In genomic region chr15:93916856-93917255, GRCm38 (mm10) we compare ENCODE assay signal across 11 mouse cellular contexts.
DNase-seq lines count a peak whose midpoint lies in the region; ATAC-seq and TF ChIP-seq lines count a peak whose summit lies in the region.
"Had no signal": no experiment of that assay in that cellular context is flagged by ENCODE, and none has a peak within 500 bp of the region (broad histone marks: within the 10 kb centered on the region; RNA-seq: fewer than 3 reads in every experiment).

No protein-coding gene starts in this region.

- H3K4me1 ChIP-seq in heart, adult 2 months (ENCODE audit: control insufficient read depth, insufficient read depth, low read length), result no peaks in the 10 kb centered on the region; the same call in none of the 2 replicates
- peaks cover 27% of the 10 kb centered on the region for H3K4me1 ChIP-seq in heart, postnatal 0 days (ENCODE audit: control insufficient read depth, insufficient read depth)
- H3K4me1 ChIP-seq in midbrain, embryonic 15.5 days, result no peaks in the 10 kb centered on the region

- no peaks in the 10 kb centered on the region for H3K36me3 ChIP-seq in heart, adult 2 months (ENCODE audit: control insufficient read depth, insufficient read depth, low read length)
- H3K36me3 ChIP-seq in heart, postnatal 0 days (replicated peaks; ENCODE audit: control insufficient read depth, insufficient read depth, low read length), result no peaks in the 10 kb centered on the region
- no peaks in the 10 kb centered on the region for H3K36me3 ChIP-seq in myocyte (ENCODE audit: control insufficient read depth, insufficient read depth)
- H3K36me3 ChIP-seq in midbrain, embryonic 15.5 days (replicated peaks), result no peaks in the 10 kb centered on the region

- no peak overlapping the region for H3K9ac ChIP-seq in heart, adult 2 months (ENCODE audit: low read depth, low read length)
- H3K9ac ChIP-seq in heart, postnatal 0 days (replicated peaks; ENCODE audit: low read depth, low read length), result no peak overlapping the region
- no peak overlapping the region for H3K9ac ChIP-seq in midbrain, embryonic 15.5 days

- no peak for DNase-seq in heart, adult 2 months
- DNase-seq in heart, postnatal 4 days, result no peak
- DNase-seq in left cerebral cortex, adult 2 months (ENCODE audit: extremely low spot score in 1 of 2, low spot score in 2 of 2), result no peak
- DNase-seq in left cerebral cortex, postnatal 14 days (ENCODE audit: low spot score in 2 of 2), result no peak
- peak; percentile 10 for DNase-seq in heart, postnatal 0 days (ENCODE audit: low spot score)
- DNase-seq in thymus, postnatal 25 days, result no peak
- DNase-seq: adrenal gland, postnatal 14 days; cerebellum, postnatal 14 days; spleen, adult 18-20 months had no signal

- peak overlapping the region; percentile 3; the same call in 1 of the 2 replicates for H3K4me3 ChIP-seq in heart, adult 2 months
- H3K4me3 ChIP-seq in left cerebral cortex, adult 2 months, result peak overlapping the region; percentile 11; the same call in 1 of the 2 replicates
- H3K4me3 ChIP-seq in heart, postnatal 0 days (ENCODE audit: low read depth, low read length), result peak overlapping the region; percentile 29
- no peak overlapping the region for H3K4me3 ChIP-seq in myocyte
- H3K4me3 ChIP-seq in midbrain, embryonic 15.5 days, result no peak overlapping the region

- no peaks in the 10 kb centered on the region for H3K27me3 ChIP-seq in heart, adult 2 months (ENCODE audit: control insufficient read depth, insufficient read depth, low read length)
- H3K27me3 ChIP-seq in heart, postnatal 0 days (ENCODE audit: control insufficient read depth, insufficient read depth, low read length), result no peaks in the 10 kb centered on the region
- no peaks in the 10 kb centered on the region for H3K27me3 ChIP-seq in myocyte (ENCODE audit: control insufficient read depth, insufficient read depth, insufficient read length)
- H3K27me3 ChIP-seq in midbrain, embryonic 15.5 days (replicated peaks), result no peaks in the 10 kb centered on the region

- intact Hi-C loops in heart, adult 2 months (cut with DNase I), result no loop called here
- intact Hi-C loops in left cerebral cortex, adult 2 months (cut with DNase I), result no loop called here
- intact Hi-C loops in left cerebral cortex, postnatal 14 days (cut with DNase I), result no loop called here

- ATAC-seq in heart, postnatal 0 days (ENCODE audit: insufficient read depth, low read depth), result no peak
- no peak for ATAC-seq in midbrain, embryonic 15.5 days (replicated peaks)

- peak overlapping the region; percentile 53 for H3K4me2 ChIP-seq in heart, postnatal 0 days (ENCODE audit: low read depth, low read length)
- peak overlapping the region; percentile 44 for H3K4me2 ChIP-seq in myocyte (ENCODE audit: low read depth)
- no peak overlapping the region for H3K4me2 ChIP-seq in midbrain, embryonic 15.5 days

- no peak overlapping the region for H3K27ac ChIP-seq in heart, adult 2 months
- no peak overlapping the region for H3K27ac ChIP-seq in left cerebral cortex, adult 2 months
- H3K27ac ChIP-seq in heart, postnatal 0 days (ENCODE audit: low read depth), result peak overlapping the region; percentile 32
- H3K27ac ChIP-seq in midbrain, embryonic 15.5 days, result no peak overlapping the region

- no peak for TF ChIP-seq POLR2A in heart, adult 2 months (IDR thresholded peaks at IDR 0.05; ENCODE audit: insufficient read depth, low read depth, low read length)
- no peak for TF ChIP-seq POLR2A in myocyte (IDR thresholded peaks at IDR 0.05; ENCODE audit: insufficient read length, low read depth)

- TF ChIP-seq CTCF in heart, adult 2 months (IDR thresholded peaks at IDR 0.05), result no peak
- TF ChIP-seq CTCF in left cerebral cortex, adult 2 months (IDR thresholded peaks at IDR 0.05), result no peak
- no peak for TF ChIP-seq CTCF in heart, postnatal 0 days (IDR thresholded peaks at IDR 0.05; ENCODE audit: low read depth)

- H3K9me3 ChIP-seq in heart, postnatal 0 days (replicated peaks; ENCODE audit: control insufficient read depth, low read length), result no peaks in the 10 kb centered on the region
- no peaks in the 10 kb centered on the region for H3K9me3 ChIP-seq in midbrain, embryonic 15.5 days

- no peak for TF ChIP-seq EP300 in heart, adult 2 months (IDR thresholded peaks at IDR 0.05; ENCODE audit: insufficient read depth, low read depth, low read length)
- no peak for TF ChIP-seq EP300 in heart, postnatal 0 days (IDR thresholded peaks at IDR 0.05; ENCODE audit: low read depth)

- no peak overlapping the region for H3ac ChIP-seq in myocyte (ENCODE audit: control insufficient read depth, insufficient read length)

- no peaks in the 10 kb centered on the region for H3K79me2 ChIP-seq in heart, adult 2 months (replicated peaks; ENCODE audit: control insufficient read depth, insufficient read depth, low read length)
- no peaks in the 10 kb centered on the region for H3K79me2 ChIP-seq in myocyte (ENCODE audit: control insufficient read depth, insufficient read depth)

- WGBS in heart, adult 2 months, result 5% methylated on average over 3 of the region's 3 CpGs
- 9% methylated on average over 3 of the region's 3 CpGs for WGBS in heart, postnatal 0 days
- 55% methylated on average over 3 of the region's 3 CpGs for WGBS in midbrain, embryonic 15.5 days

TF ChIP-seq in myocyte, 11 proteins besides CTCF, POLR2A, EP300 and RAD21:
- no peak for TF ChIP-seq MYOG (IDR thresholded peaks at IDR 0.05; ENCODE audit: control insufficient read depth in 1 of 3, insufficient read depth in 1 of 3, insufficient read length in 2 of 3, low read depth in 2 of 3)
- no peak for TF ChIP-seq E2F4 (IDR thresholded peaks at IDR 0.05; ENCODE audit: insufficient read depth)
- TF ChIP-seq REST (IDR thresholded peaks at IDR 0.05; ENCODE audit: insufficient read depth, insufficient read length), result no peak
- no peak for TF ChIP-seq CEBPB (IDR thresholded peaks at IDR 0.05; ENCODE audit: insufficient read depth, poor library complexity, severe bottlenecking)
- TF ChIP-seq POLR2AphosphoS2 (IDR thresholded peaks at IDR 0.05; ENCODE audit: insufficient read length, low read depth), result no peak
- TF ChIP-seq USF1 (IDR thresholded peaks at IDR 0.05; ENCODE audit: low read depth), result no peak
- no peak for TF ChIP-seq TCF3 (IDR thresholded peaks at IDR 0.05; ENCODE audit: insufficient read length, low read depth)
- no peak for TF ChIP-seq MYOD1 (IDR thresholded peaks at IDR 0.05; ENCODE audit: control insufficient read depth in 1 of 3, insufficient read length in 2 of 3, low read depth in 2 of 3)
- TF ChIP-seq TCF12 (IDR thresholded peaks at IDR 0.05; ENCODE audit: insufficient read depth, poor library complexity, severe bottlenecking), result no peak
- TF ChIP-seq MAX (IDR thresholded peaks at IDR 0.05; ENCODE audit: low read depth), result no peak
- TF ChIP-seq SRF (IDR thresholded peaks at IDR 0.05; ENCODE audit: control insufficient read depth, insufficient read length, low read depth), result no peak

Comparison
In these comparisons a context has a peak if more than half of its experiments do, and no peak if none do; other contexts are left out.
1. H3K4me3 ChIP-seq: peak in heart, adult 2 months (single experiment), left cerebral cortex, adult 2 months (single experiment) and heart, postnatal 0 days (single experiment); none in myocyte (single experiment) and midbrain, embryonic 15.5 days (single experiment).